Mouse (Mus musculus): ENCODE data around the gene Gm21981. TPM values are rescaled to one million over a fixed set of nuclear protein-coding genes. Genes with fewer than 3 reads are reported as not detected.

The Gm21981 gene
- polyA plus RNA-seq, 1 experiment from 2014 or later, result 1.3 TPM

GRCm38 (mm10) chr17:47687409-47688343, 6.6 kb downstream of the Gm21981 start:
- Histone ChIP-seq H3K9ac (ENCODE audit: low read depth, low read length) (peak overlapping the region; percentile 85), H3K4me3 (ENCODE audit: low read depth, low read length) (peak overlapping the region; percentile 87), H3K4me2 (peak overlapping the region; percentile 100), H3K36me3 (ENCODE audit: control insufficient read depth, insufficient read depth, low read length) (no peaks in the 10 kb centered on the region; the same call in 1 of the 2 replicates), H3K9me3 (replicated peaks; ENCODE audit: control insufficient read depth, low read length) (no peaks in the 10 kb centered on the region), H3K27ac (ENCODE audit: low read depth, low read length) (peak overlapping the region; percentile 83), H3K4me1 (ENCODE audit: control insufficient read depth, insufficient read depth, low read length) (peaks cover 8% of the 10 kb centered on the region; the same call in 1 of the 2 replicates), H3K27me3 (ENCODE audit: control insufficient read depth, insufficient read depth, low read length) (peaks cover 7% of the 10 kb centered on the region; the same call in 1 of the 2 replicates)
- peak; percentile 83 for ATAC-seq (replicated peaks; ENCODE audit: insufficient number of reproducible peaks, low FRiP score, low TSS enrichment)
- under 1% methylated on average over 70 of the region's 70 CpGs for WGBS (ENCODE audit: insufficient replicate concordance)

GRCm38 (mm10) chr17:47682836-47683235, 11.4 kb downstream of the Gm21981 start:
- H3K36me3 ChIP-seq (ENCODE audit: control insufficient read depth, insufficient read depth, low read length), result peaks cover 7% of the 10 kb centered on the region
- H3K4me3 ChIP-seq (ENCODE audit: low read depth, low read length), result no peak overlapping the region
- no peaks in the 10 kb centered on the region for H3K9me3 ChIP-seq (replicated peaks; ENCODE audit: control insufficient read depth, low read length)
- no peak for ATAC-seq (replicated peaks; ENCODE audit: insufficient number of reproducible peaks, low FRiP score, low TSS enrichment)
- peaks cover 6% of the 10 kb centered on the region; the same call in 1 of the 2 replicates for H3K4me1 ChIP-seq (ENCODE audit: control insufficient read depth, insufficient read depth, low read length)
- H3K27me3 ChIP-seq (ENCODE audit: control insufficient read depth, insufficient read depth, low read length), result no peaks in the 10 kb centered on the region
- H3K27ac ChIP-seq (ENCODE audit: low read depth, low read length), result no peak overlapping the region
- no peak overlapping the region for H3K9ac ChIP-seq (ENCODE audit: low read depth, low read length)
- no peak overlapping the region for H3K4me2 ChIP-seq
- WGBS (ENCODE audit: insufficient replicate concordance), result 79% methylated on average over 4 of the region's 4 CpGs

GRCm38 (mm10) chr17:47678702-47679101, 15.6 kb downstream of the Gm21981 start:
- no peaks in the 10 kb centered on the region for H3K4me1 ChIP-seq (ENCODE audit: control insufficient read depth, insufficient read depth, low read length)
- H3K9me3 ChIP-seq (replicated peaks; ENCODE audit: control insufficient read depth, low read length), result no peaks in the 10 kb centered on the region
- H3K9ac ChIP-seq (ENCODE audit: low read depth, low read length), result no peak overlapping the region
- no peak overlapping the region for H3K4me3 ChIP-seq (ENCODE audit: low read depth, low read length)
- no peak overlapping the region for H3K4me2 ChIP-seq
- WGBS (ENCODE audit: insufficient replicate concordance), result 77% methylated on average over 5 of the region's 5 CpGs
- H3K27ac ChIP-seq (ENCODE audit: low read depth, low read length), result no peak overlapping the region
- no peaks in the 10 kb centered on the region for H3K27me3 ChIP-seq (ENCODE audit: control insufficient read depth, insufficient read depth, low read length)
- no peak for ATAC-seq (replicated peaks; ENCODE audit: insufficient number of reproducible peaks, low FRiP score, low TSS enrichment)
- peaks cover 7% of the 10 kb centered on the region for H3K36me3 ChIP-seq (ENCODE audit: control insufficient read depth, insufficient read depth, low read length)

- no peak for ATAC-seq (replicated peaks; ENCODE audit: insufficient number of reproducible peaks, low FRiP score, low TSS enrichment)
- H3K36me3 ChIP-seq (ENCODE audit: control insufficient read depth, insufficient read depth, low read length), result peaks cover 7% of the 10 kb centered on the region
- H3K9ac ChIP-seq (ENCODE audit: low read depth, low read length), result no peak overlapping the region
- peaks cover 2% of the 10 kb centered on the region; the same call in 1 of the 2 replicates for H3K27me3 ChIP-seq (ENCODE audit: control insufficient read depth, insufficient read depth, low read length)
- 87% methylated on average over 5 of the region's 5 CpGs for WGBS (ENCODE audit: insufficient replicate concordance)
- H3K4me2 ChIP-seq, result no peak overlapping the region
- no peaks in the 10 kb centered on the region for H3K4me1 ChIP-seq (ENCODE audit: control insufficient read depth, insufficient read depth, low read length)
- H3K4me3 ChIP-seq (ENCODE audit: low read depth, low read length), result no peak overlapping the region
- H3K27ac ChIP-seq (ENCODE audit: low read depth, low read length), result no peak overlapping the region
- no peaks in the 10 kb centered on the region for H3K9me3 ChIP-seq (replicated peaks; ENCODE audit: control insufficient read depth, low read length)
Observed at GRCm38 (mm10) chr17:47678238-47678637, 16.0 kb downstream of the Gm21981 start.

GRCm38 (mm10) chr17:47676581-47676980, 17.7 kb downstream of the Gm21981 start:
- Histone ChIP-seq H3K27ac (ENCODE audit: low read depth, low read length) (no peak overlapping the region), H3K9me3 (replicated peaks; ENCODE audit: control insufficient read depth, low read length) (no peaks in the 10 kb centered on the region), H3K4me3 (ENCODE audit: low read depth, low read length) (no peak overlapping the region), H3K36me3 (ENCODE audit: control insufficient read depth, insufficient read depth, low read length) (peaks cover 7% of the 10 kb centered on the region; the same call in 1 of the 2 replicates), H3K9ac (ENCODE audit: low read depth, low read length) (no peak overlapping the region), H3K4me1 (ENCODE audit: control insufficient read depth, insufficient read depth, low read length) (peaks cover 10% of the 10 kb centered on the region), H3K4me2 (no peak overlapping the region), H3K27me3 (ENCODE audit: control insufficient read depth, insufficient read depth, low read length) (peaks cover 5% of the 10 kb centered on the region; the same call in 1 of the 2 replicates)
- 21% methylated on average over 9 of the region's 9 CpGs for WGBS (ENCODE audit: insufficient replicate concordance)
- ATAC-seq (replicated peaks; ENCODE audit: insufficient number of reproducible peaks, low FRiP score, low TSS enrichment), result no peak

GRCm38 (mm10) chr17:47672311-47673111, 21.7 kb downstream of the Gm21981 start:
- 3% methylated on average over 64 of the region's 68 CpGs for WGBS (ENCODE audit: insufficient replicate concordance)
- Histone ChIP-seq H3K27ac (ENCODE audit: low read depth, low read length) (no peak overlapping the region), H3K4me1 (ENCODE audit: control insufficient read depth, insufficient read depth, low read length) (peaks cover 10% of the 10 kb centered on the region), H3K9ac (ENCODE audit: low read depth, low read length) (peak overlapping the region; percentile 68), H3K27me3 (ENCODE audit: control insufficient read depth, insufficient read depth, low read length) (peaks cover 11% of the 10 kb centered on the region), H3K9me3 (replicated peaks; ENCODE audit: control insufficient read depth, low read length) (no peaks in the 10 kb centered on the region), H3K4me3 (ENCODE audit: low read depth, low read length) (peak overlapping the region; percentile 49), H3K4me2 (peak overlapping the region; percentile 96), H3K36me3 (ENCODE audit: control insufficient read depth, insufficient read depth, low read length) (no peaks in the 10 kb centered on the region)
- peak; percentile 68 for ATAC-seq (replicated peaks; ENCODE audit: insufficient number of reproducible peaks, low FRiP score, low TSS enrichment)

- H3K4me3 ChIP-seq (ENCODE audit: low read depth, low read length), result peak overlapping the region; percentile 49
- no peak overlapping the region for H3K27ac ChIP-seq (ENCODE audit: low read depth, low read length)
- peak overlapping the region; percentile 68; the same call in 1 of the 2 replicates for H3K9ac ChIP-seq (ENCODE audit: low read depth, low read length)
- no peaks in the 10 kb centered on the region for H3K9me3 ChIP-seq (replicated peaks; ENCODE audit: control insufficient read depth, low read length)
- peak overlapping the region; percentile 96 for H3K4me2 ChIP-seq
- H3K36me3 ChIP-seq (ENCODE audit: control insufficient read depth, insufficient read depth, low read length), result no peaks in the 10 kb centered on the region
- 10% methylated on average over 14 of the region's 14 CpGs for WGBS (ENCODE audit: insufficient replicate concordance)
- no peak for ATAC-seq (replicated peaks; ENCODE audit: insufficient number of reproducible peaks, low FRiP score, low TSS enrichment)
- peaks cover 10% of the 10 kb centered on the region for H3K4me1 ChIP-seq (ENCODE audit: control insufficient read depth, insufficient read depth, low read length)
- H3K27me3 ChIP-seq (ENCODE audit: control insufficient read depth, insufficient read depth, low read length), result peaks cover 11% of the 10 kb centered on the region
Observed at GRCm38 (mm10) chr17:47671988-47672310, 22.3 kb downstream of the Gm21981 start.

GRCm38 (mm10) chr17:47669166-47669565, 25.1 kb downstream of the Gm21981 start:
- Histone ChIP-seq H3K4me2 (no peak overlapping the region), H3K27ac (ENCODE audit: low read depth, low read length) (no peak overlapping the region), H3K27me3 (ENCODE audit: control insufficient read depth, insufficient read depth, low read length) (peaks cover 11% of the 10 kb centered on the region), H3K9ac (ENCODE audit: low read depth, low read length) (no peak overlapping the region), H3K4me3 (ENCODE audit: low read depth, low read length) (no peak overlapping the region), H3K4me1 (ENCODE audit: control insufficient read depth, insufficient read depth, low read length) (peaks cover 10% of the 10 kb centered on the region), H3K36me3 (ENCODE audit: control insufficient read depth, insufficient read depth, low read length) (no peaks in the 10 kb centered on the region; the same call in 1 of the 2 replicates), H3K9me3 (replicated peaks; ENCODE audit: control insufficient read depth, low read length) (no peaks in the 10 kb centered on the region)
- WGBS (ENCODE audit: insufficient replicate concordance), result 84% methylated on average over 4 of the region's 4 CpGs
- ATAC-seq (replicated peaks; ENCODE audit: insufficient number of reproducible peaks, low FRiP score, low TSS enrichment), result no peak
